Mouse (Mus musculus) kidney, adult 2 months (tissue): ENCODE data around the gene Smyd3. TPM values are rescaled to one million over a fixed set of nuclear protein-coding genes. Genes with fewer than 3 reads are reported as not detected.
A peak's percentile ranks its signal among the peaks of the same experiment; 100 is the strongest.

Experiments used
- DNase-seq: peaks from one replicate; pipeline ENCODE4 v3.0.0; 2021
- H3K27ac ChIP-seq: fragments of 200-500 bp; 2 replicates; pipeline ENCODE4 v1.5.1; 2012; ENCODE audit warnings: low read depth, low read length, control low read depth, inconsistent platforms; ENCODE audit not compliant: insufficient read depth
- H3K27me3 ChIP-seq: fragments of 200-500 bp; replicated peaks from 2 replicates; pipeline ENCODE4 v1.6.1; 2012; ENCODE audit warnings: mild to moderate bottlenecking, moderate library complexity, low read length, inconsistent platforms; ENCODE audit not compliant: control insufficient read depth, insufficient read depth
- H3K36me3 ChIP-seq: fragments of 200-500 bp; 2 replicates; pipeline ENCODE4 v1.6.1; 2012; ENCODE audit warnings: mild to moderate bottlenecking, moderate library complexity, low read length, inconsistent platforms; ENCODE audit not compliant: control insufficient read depth, insufficient read depth
- H3K4me1 ChIP-seq: fragments of 200-500 bp; 2 replicates; pipeline ENCODE4 v1.6.1; 2011; ENCODE audit warnings: low read length; ENCODE audit not compliant: control insufficient read depth, insufficient read depth
- H3K4me3 ChIP-seq: fragments of 200-500 bp; 2 replicates; pipeline ENCODE4 v1.5.1; 2011; ENCODE audit warnings: mild to moderate bottlenecking, low read depth, low read length, control low read depth; ENCODE audit not compliant: insufficient read depth
- CTCF ChIP-seq: fragments of 200-500 bp; conservative IDR thresholded peaks from 2 replicates; pipeline ENCODE4 v1.5.1; 2011; ENCODE audit warnings: low read depth, mild to moderate bottlenecking, control low read depth, low read length, moderate library complexity, mixed read lengths; ENCODE audit not compliant: insufficient read depth, insufficient read length
- POLR2A ChIP-seq: fragments of 200-500 bp; IDR thresholded peaks from one replicate; pipeline ENCODE4 v1.6.1; 2011; ENCODE audit warnings: low read depth, low read length, control low read depth
- WGBS: fragments of 180-500 bp; shearing (Covaris S2); methylation state at CpG from one replicate; pipeline ENCODE4 v1.1.7; 2018; 5-methylcytosine and 5-hydroxymethylcytosine counted together
- polyA plus RNA-seq: library from polyadenylated mRNA; depleted of rRNA; stranded (reverse); fragments of >200 nt; gene quantifications from 2 replicates; pipeline ENCODE4 v1.2.3, GENCODE M21; 2012

The Smyd3 gene
- polyA plus RNA-seq, 1 experiment, result 5.2 TPM

- Histone ChIP-seq H3K36me3 (no peaks in the 10 kb centered on the region), H3K4me3 (no peak overlapping the region), H3K4me1 (no peaks in the 10 kb centered on the region; the same call in 1 of the 2 replicates), H3K27ac (no peak overlapping the region), H3K27me3 (no peaks in the 10 kb centered on the region)
- DNase-seq, result no peak
- no peak for TF ChIP-seq POLR2A
- no peak for TF ChIP-seq CTCF
- 95% methylated on average over 3 of the region's 3 CpGs for WGBS
These were observed 228.1 kb downstream of the Smyd3 start for GRCm38 (mm10) chr1:179289744-179290143.

GRCm38 (mm10) chr1:179286748-179287147, 231.1 kb downstream of the Smyd3 start:
- Histone ChIP-seq H3K4me3 (no peak overlapping the region), H3K36me3 (no peaks in the 10 kb centered on the region), H3K27me3 (no peaks in the 10 kb centered on the region), H3K27ac (no peak overlapping the region), H3K4me1 (no peaks in the 10 kb centered on the region)
- WGBS, result 84% methylated on average over 6 of the region's 6 CpGs
- DNase-seq, result no peak
- TF ChIP-seq CTCF (no peak), POLR2A (no peak)

DNA sequence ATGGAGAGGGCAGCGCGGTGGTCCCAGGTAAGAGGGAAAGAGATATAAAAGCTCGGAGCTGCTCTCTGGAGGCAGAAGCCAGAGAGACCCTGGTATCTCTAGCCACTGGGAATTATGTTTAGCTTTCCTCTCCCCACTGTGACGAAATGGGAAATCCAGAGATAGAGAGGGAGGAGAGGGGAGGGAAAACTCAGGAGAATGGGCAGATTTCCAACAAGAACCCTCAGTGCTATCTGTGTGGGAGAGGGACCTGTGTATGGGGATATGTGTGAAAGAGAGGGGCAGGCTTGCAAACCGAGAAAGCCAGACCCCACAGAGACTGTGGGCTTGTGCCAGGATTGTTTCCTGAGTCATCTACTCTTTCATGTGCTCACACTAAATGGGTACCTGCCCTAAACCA, 235.0 kb downstream of the Smyd3 start:
- H3K4me3 ChIP-seq, result no peak overlapping the region
- TF ChIP-seq CTCF (no peak), POLR2A (no peak)
- no peak overlapping the region for H3K27ac ChIP-seq
- no peaks in the 10 kb centered on the region for H3K27me3 ChIP-seq
- no peak for DNase-seq
- no peaks in the 10 kb centered on the region for H3K36me3 ChIP-seq
- WGBS, result 82% methylated on average over 5 of the region's 5 CpGs
- peaks cover 5% of the 10 kb centered on the region; the same call in 1 of the 2 replicates for H3K4me1 ChIP-seq

- TF ChIP-seq POLR2A, result no peak
- WGBS, result 69% methylated on average over 13 of the region's 13 CpGs
These were observed 236.3 kb downstream of the Smyd3 start for GRCm38 (mm10) chr1:179281401-179282121.

GRCm38 (mm10) chr1:179279116-179279515, 238.7 kb downstream of the Smyd3 start:
- Histone ChIP-seq H3K4me3 (no peak overlapping the region), H3K36me3 (no peaks in the 10 kb centered on the region), H3K27me3 (no peaks in the 10 kb centered on the region), H3K27ac (peak overlapping the region; percentile 25; the same call in 1 of the 2 replicates), H3K4me1 (peaks cover 5% of the 10 kb centered on the region; the same call in 1 of the 2 replicates)
- 50% methylated on average over 4 of the region's 4 CpGs for WGBS
- DNase-seq, result peak; percentile 75
- TF ChIP-seq POLR2A (no peak), CTCF (no peak)

More at GRCm38 (mm10) chr1:179281401-179282121, 236.3 kb downstream of the Smyd3 start:
- H3K27ac ChIP-seq, result no peak overlapping the region
- peaks cover 5% of the 10 kb centered on the region; the same call in 1 of the 2 replicates for H3K4me1 ChIP-seq
- DNase-seq, result no peak
- no peaks in the 10 kb centered on the region for H3K27me3 ChIP-seq
- H3K36me3 ChIP-seq, result no peaks in the 10 kb centered on the region
- no peak overlapping the region for H3K4me3 ChIP-seq

DNA sequence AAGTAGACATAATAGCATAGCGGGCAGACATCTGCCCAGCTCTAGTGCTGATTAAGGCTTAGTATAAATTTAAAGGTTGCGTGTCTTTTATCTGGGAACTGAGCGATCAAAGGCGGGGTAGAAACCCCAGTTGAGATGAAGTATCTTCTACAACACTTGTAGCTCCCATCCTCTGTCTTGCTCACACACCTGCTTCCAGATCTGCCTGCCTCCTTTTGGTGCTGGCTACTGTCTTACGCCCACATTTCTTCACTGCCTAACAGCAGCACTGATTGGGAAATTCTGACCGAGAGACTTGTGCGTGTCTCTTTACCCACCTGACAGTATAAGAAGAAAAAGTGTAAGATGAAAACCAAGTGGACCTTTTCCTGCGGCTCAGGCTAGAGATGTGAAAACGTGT, 240.5 kb downstream of the Smyd3 start:
- Histone ChIP-seq H3K4me1 (peaks cover 5% of the 10 kb centered on the region; the same call in 1 of the 2 replicates), H3K27ac (no peak overlapping the region), H3K27me3 (no peaks in the 10 kb centered on the region), H3K36me3 (no peaks in the 10 kb centered on the region), H3K4me3 (no peak overlapping the region)
- no peak for DNase-seq
- WGBS, result 95% methylated on average over 9 of the region's 9 CpGs
- TF ChIP-seq CTCF (no peak), POLR2A (no peak)

- Histone ChIP-seq H3K36me3 (no peaks in the 10 kb centered on the region), H3K27ac (no peak overlapping the region), H3K4me3 (no peak overlapping the region), H3K27me3 (no peaks in the 10 kb centered on the region), H3K4me1 (peaks cover 5% of the 10 kb centered on the region; the same call in 1 of the 2 replicates)
- no peak for DNase-seq
- TF ChIP-seq POLR2A (no peak), CTCF (no peak)
- WGBS, result 94% methylated on average over 1 of the region's 1 CpGs
These were observed 241.0 kb downstream of the Smyd3 start for GRCm38 (mm10) chr1:179276866-179277265.
